Mouse (Mus musculus): ENCODE data around the gene Adgre5.

The Adgre5 gene

DNA sequence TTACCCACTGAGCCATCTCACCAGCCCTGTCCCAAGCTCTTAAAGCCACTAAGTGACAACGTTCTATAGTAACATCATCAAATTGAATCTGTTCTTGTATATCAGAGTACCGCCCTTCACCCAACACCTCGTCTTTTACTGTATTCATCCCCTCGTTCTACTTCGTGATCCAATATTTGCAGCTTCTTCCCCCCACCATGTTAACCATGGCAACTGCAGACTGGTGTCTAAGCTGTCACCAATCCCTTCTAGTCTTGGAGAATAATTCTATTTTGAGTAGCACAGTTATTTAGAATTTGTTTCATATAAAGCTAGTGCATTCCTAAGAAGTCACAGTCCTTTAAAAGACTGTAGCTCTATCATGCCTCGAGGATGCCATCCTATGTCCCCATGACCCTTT, 51.9 kb downstream of the Adgre5 start:
- no peak for DNase-seq (ENCODE audit: low read depth)

DNA sequence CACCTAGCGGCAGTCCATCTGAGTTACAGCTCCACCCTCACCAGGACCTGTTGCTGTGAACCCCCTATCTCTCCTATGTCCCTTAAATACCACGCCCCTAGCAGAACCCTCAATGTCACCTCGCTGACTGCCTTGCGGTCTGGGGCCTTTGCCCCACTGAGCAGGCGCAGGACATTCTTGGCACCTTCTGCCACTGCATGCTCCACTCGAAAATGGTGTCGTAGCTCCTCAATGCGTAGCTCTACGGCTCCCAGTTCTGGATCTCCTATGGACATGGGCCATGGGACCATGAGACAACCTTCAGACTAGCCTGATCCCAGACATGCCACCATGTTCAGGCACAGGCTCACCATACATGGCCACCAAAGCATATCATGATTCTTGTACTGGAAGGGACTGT, 56.6 kb downstream of the Adgre5 start:
- no peak for DNase-seq (ENCODE audit: low read depth)

DNA sequence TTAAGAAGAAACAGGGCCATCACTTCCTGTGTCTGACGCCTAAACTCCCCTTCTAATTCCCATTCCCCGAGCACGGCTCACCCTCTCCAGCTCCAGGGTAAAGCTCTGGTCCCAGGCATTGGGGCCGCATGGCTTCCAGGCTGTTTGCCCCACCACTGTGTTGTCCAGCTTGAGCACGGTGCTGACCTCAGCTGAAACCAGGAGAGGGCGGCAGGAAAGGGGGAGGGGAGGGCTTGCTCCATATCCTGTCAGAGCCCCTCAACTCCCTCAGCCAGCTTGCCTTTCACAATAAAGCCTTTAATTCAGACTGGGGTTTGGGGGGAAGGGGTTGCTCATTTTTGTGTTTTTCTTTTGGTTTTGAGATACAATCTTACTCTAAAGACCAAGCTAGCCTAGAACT, 60.0 kb downstream of the Adgre5 start:
- no peak for DNase-seq (ENCODE audit: low read depth)

DNA sequence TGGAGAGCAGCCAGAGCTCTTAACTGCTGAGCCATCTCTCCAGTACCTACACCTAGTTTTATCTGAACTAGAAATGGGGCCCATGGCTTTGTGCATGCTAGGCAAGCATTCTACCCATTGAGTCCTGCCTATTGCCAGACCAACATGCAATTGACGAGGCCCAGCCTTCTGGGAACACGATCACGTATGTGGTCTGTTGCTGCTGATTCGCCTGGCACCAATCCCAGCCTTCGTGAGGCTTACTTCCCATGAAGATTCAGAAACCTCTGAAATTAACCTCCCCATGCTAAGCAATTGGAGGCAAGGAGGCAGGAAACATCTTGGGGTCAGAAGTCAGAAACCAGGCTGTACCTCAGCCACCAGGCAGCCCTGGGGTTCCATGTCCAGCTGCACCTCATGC, 60.5 kb downstream of the Adgre5 start:
- DNase-seq (ENCODE audit: low read depth) = no peak

DNA sequence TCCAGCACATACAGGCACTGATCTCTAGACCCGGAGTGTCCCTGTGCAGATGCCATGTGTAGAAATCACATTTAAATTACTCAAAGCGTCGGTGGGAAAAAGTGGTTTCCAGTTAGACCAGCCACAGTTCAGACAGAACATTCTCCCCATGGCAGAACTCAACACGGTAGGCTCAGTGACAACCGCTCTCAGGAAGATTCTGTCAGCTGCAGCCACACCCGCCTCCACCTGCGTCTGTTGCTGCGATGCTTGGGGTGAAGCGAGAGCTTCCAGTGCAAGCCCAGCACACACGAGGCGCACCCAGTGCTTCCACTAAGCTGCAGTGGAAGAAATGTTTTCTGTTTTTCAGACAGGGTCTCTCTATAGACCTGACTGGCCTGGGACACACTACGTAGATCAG, 61.3 kb downstream of the Adgre5 start:
- no peak for DNase-seq (ENCODE audit: low read depth)

DNA sequence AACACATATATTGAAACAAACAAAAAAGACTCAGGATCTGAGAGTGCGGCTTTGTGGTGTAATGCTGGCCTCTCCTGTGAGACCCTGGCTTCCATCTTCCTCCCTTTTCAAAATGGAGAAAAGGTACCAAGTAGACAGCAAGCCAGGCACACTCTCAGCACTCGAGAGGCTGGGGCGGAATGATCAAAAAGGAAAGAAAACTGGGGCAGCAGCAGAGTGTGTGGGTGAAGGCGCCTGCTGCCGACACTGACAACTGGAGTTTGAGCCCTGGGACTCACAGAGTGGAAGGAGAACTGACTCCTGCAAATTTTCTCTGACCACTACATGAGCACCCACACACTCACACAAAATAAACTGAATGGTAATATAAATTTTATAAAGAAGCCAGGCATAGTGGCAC, 66.6 kb downstream of the Adgre5 start:
- no peak for DNase-seq (ENCODE audit: low read depth)
